Mouse (Mus musculus): ENCODE measurements around the gene Cep170b. TPM values are rescaled to one million over a fixed set of nuclear protein-coding genes. Genes with fewer than 3 reads are reported as not detected.

The Cep170b gene
- polyA plus RNA-seq, 1 experiment: 28.8 TPM

DNA sequence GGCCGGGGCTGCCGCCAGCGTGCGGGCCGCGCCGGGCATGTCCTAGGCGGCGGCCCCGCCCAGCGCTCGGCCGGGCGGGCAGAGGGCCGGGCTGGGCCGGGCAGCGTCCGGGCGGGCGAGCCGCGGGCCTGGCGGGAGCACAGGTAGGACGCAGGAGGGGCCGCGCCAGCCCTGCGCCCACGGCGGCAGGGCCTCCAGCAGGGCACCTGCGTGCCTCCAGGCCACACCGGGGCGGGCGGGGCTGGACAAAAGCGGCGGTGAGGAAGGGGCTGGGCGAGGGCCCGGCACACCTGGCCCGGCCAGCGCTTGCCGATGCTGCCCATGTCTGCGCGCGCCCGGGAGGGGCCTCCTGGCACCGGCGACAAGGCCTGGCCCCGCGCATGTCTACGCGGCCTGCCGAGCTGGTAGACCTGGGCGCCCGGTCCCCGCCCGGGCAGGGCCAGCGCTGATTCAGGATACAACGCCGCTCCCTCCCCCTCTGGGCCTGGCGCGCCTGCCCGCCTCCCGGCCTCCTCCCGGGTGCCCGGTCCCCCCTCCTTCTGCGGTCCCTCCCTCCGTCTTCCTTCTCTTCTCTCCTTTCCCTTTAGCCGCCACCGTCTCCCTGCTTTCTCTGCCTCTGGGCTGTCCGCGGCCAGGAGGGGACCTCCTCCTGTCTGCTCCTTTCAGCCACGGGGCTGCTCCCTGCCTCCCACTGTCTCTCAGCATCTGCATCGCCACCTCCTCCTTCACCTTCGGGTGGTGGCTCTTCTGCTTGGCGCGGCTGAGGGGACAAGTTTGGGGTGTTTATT is 2.2 kb downstream of the Cep170b start:
- Histone ChIP-seq H3K36me3 (ENCODE audit: control insufficient read depth, insufficient read depth, low read length) (no peaks in the 10 kb centered on the region), H3K27me3 (ENCODE audit: control insufficient read depth, insufficient read depth, low read length) (no peaks in the 10 kb centered on the region), H3K4me1 (ENCODE audit: control insufficient read depth, insufficient read depth, low read length) (peaks cover 15% of the 10 kb centered on the region), H3K4me3 (ENCODE audit: control insufficient read depth, low read depth, low read length) (peak overlapping the region; percentile 87), H3K27ac (ENCODE audit: control insufficient read depth, insufficient read depth, low read depth, low read length) (no peak overlapping the region)
- TF ChIP-seq CTCF (IDR thresholded peaks at IDR 0.05; ENCODE audit: control insufficient read depth, insufficient read depth, insufficient replicate concordance, low read depth, low read length): no peak
- no peak for TF ChIP-seq POLR2A (IDR thresholded peaks at IDR 0.05; ENCODE audit: control insufficient read depth, low read depth, low read length)

GRCm38 (mm10) chr12:112723028-112723330 is 2.7 kb downstream of the Cep170b start:
- Histone ChIP-seq H3K4me1 (ENCODE audit: control insufficient read depth, insufficient read depth, low read length) (peaks cover 15% of the 10 kb centered on the region), H3K27me3 (ENCODE audit: control insufficient read depth, insufficient read depth, low read length) (no peaks in the 10 kb centered on the region), H3K36me3 (ENCODE audit: control insufficient read depth, insufficient read depth, low read length) (no peaks in the 10 kb centered on the region), H3K4me3 (ENCODE audit: control insufficient read depth, low read depth, low read length) (peak overlapping the region; percentile 87), H3K27ac (ENCODE audit: control insufficient read depth, insufficient read depth, low read depth, low read length) (no peak overlapping the region)
- TF ChIP-seq CTCF (IDR thresholded peaks at IDR 0.05; ENCODE audit: control insufficient read depth, insufficient read depth, insufficient replicate concordance, low read depth, low read length) (no peak), POLR2A (IDR thresholded peaks at IDR 0.05; ENCODE audit: control insufficient read depth, low read depth, low read length) (no peak)

DNA sequence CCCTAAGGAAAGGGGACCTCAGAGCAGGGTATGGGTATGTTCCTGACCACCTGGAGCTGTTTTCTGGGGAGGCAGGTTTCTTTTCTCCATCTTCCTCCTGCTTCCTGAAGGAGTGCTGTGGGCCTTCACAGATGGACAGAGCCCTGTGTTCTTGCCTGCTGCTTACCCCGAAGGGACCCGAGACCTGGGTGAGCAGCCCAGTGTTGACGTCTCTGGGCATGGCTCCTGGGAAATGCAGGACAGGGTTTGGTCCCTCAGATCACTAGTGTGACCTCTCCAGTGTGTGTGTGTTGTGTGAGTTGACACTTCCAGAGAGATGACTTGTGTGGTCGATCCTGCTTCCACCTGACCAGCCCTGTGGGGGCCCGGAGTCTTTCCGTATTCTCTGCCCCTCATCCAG is 3.2 kb downstream of the Cep170b start:
- Histone ChIP-seq H3K27ac (ENCODE audit: control insufficient read depth, insufficient read depth, low read depth, low read length) (no peak overlapping the region), H3K27me3 (ENCODE audit: control insufficient read depth, insufficient read depth, low read length) (no peaks in the 10 kb centered on the region), H3K4me1 (ENCODE audit: control insufficient read depth, insufficient read depth, low read length) (peaks cover 15% of the 10 kb centered on the region), H3K4me3 (ENCODE audit: control insufficient read depth, low read depth, low read length) (no peak overlapping the region), H3K36me3 (ENCODE audit: control insufficient read depth, insufficient read depth, low read length) (no peaks in the 10 kb centered on the region)
- no peak for TF ChIP-seq POLR2A (IDR thresholded peaks at IDR 0.05; ENCODE audit: control insufficient read depth, low read depth, low read length)
- no peak for TF ChIP-seq CTCF (IDR thresholded peaks at IDR 0.05; ENCODE audit: control insufficient read depth, insufficient read depth, insufficient replicate concordance, low read depth, low read length)

DNA sequence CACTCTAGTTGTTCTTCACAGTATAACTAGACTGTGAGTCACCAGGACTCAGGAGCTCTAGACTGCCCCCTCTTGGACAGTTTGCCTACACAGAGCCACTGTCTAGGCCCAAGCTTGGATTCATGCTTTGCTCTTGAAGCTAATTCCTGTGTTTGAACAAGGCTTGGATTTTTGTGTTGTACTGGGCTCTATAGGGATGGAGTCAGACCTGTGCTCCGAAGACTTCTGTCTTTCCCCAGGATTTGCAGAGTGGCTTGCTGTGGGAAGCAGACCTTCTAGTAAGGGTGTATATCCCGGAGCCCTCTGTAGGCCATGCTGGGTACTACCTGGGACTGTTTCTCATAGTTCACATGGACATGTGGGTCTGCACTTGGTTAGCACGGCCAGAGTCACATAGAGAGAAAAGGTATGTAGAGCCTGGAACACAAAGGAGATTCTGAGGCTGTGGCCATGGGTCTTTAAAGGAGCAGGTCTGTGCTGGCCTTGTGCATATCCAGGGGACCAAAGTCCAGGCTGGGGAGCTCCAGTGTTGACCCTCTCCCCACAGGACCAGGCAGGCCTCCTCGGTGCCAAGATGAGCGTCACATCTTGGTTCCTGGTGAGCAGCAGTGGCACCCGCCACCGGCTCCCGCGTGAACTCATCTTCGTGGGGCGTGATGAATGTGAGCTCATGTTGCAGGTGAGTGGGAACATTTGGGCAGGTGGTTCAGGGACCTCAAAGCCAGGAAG is 4.0 kb downstream of the Cep170b start:
- Histone ChIP-seq H3K4me3 (ENCODE audit: control insufficient read depth, low read depth, low read length) (no peak overlapping the region), H3K36me3 (ENCODE audit: control insufficient read depth, insufficient read depth, low read length) (no peaks in the 10 kb centered on the region), H3K27ac (ENCODE audit: control insufficient read depth, insufficient read depth, low read depth, low read length) (no peak overlapping the region), H3K27me3 (ENCODE audit: control insufficient read depth, insufficient read depth, low read length) (no peaks in the 10 kb centered on the region), H3K4me1 (ENCODE audit: control insufficient read depth, insufficient read depth, low read length) (peaks cover 15% of the 10 kb centered on the region)
- TF ChIP-seq POLR2A (IDR thresholded peaks at IDR 0.05; ENCODE audit: control insufficient read depth, low read depth, low read length) (no peak), CTCF (IDR thresholded peaks at IDR 0.05; ENCODE audit: control insufficient read depth, insufficient read depth, insufficient replicate concordance, low read depth, low read length) (peak; percentile 28; the same call in 1 of the 2 replicates)

DNA sequence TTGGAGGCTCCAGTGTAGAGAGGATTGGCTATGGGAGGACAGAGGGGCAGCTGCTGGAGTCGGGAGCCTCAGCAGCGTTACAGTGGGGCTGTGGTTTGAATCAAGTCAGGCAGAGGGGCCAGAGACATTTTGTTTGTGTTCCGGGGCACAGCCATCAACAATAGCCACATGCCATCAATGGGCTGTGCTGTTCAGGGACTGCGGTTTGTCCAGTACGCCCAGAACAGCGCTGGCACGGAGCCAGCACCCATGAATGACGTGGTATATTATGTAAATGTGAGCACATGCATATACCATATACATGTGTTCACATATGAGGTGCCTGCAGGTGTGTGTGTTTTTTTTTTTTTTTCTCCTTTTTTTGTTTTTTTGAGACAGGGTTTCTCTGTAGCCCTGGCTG is 7.5 kb downstream of the Cep170b start:
- H3K36me3 ChIP-seq (ENCODE audit: control insufficient read depth, insufficient read depth, low read length): no peaks in the 10 kb centered on the region
- no peak for TF ChIP-seq CTCF (IDR thresholded peaks at IDR 0.05; ENCODE audit: control insufficient read depth, insufficient read depth, insufficient replicate concordance, low read depth, low read length)
- no peak for TF ChIP-seq POLR2A (IDR thresholded peaks at IDR 0.05; ENCODE audit: control insufficient read depth, low read depth, low read length)
- peaks cover 4% of the 10 kb centered on the region for H3K4me1 ChIP-seq (ENCODE audit: control insufficient read depth, insufficient read depth, low read length)
- no peaks in the 10 kb centered on the region for H3K27me3 ChIP-seq (ENCODE audit: control insufficient read depth, insufficient read depth, low read length)
- no peak overlapping the region for H3K27ac ChIP-seq (ENCODE audit: control insufficient read depth, insufficient read depth, low read depth, low read length)
- no peak overlapping the region for H3K4me3 ChIP-seq (ENCODE audit: control insufficient read depth, low read depth, low read length)

- H3K4me1 ChIP-seq (ENCODE audit: control insufficient read depth, insufficient read depth, low read length): no peaks in the 10 kb centered on the region
- H3K27me3 ChIP-seq (ENCODE audit: control insufficient read depth, insufficient read depth, low read length): no peaks in the 10 kb centered on the region
- H3K4me3 ChIP-seq (ENCODE audit: control insufficient read depth, low read depth, low read length): no peak overlapping the region
- no peak overlapping the region for H3K27ac ChIP-seq (ENCODE audit: control insufficient read depth, insufficient read depth, low read depth, low read length)
- TF ChIP-seq CTCF (IDR thresholded peaks at IDR 0.05; ENCODE audit: control insufficient read depth, insufficient read depth, insufficient replicate concordance, low read depth, low read length) (no peak), POLR2A (IDR thresholded peaks at IDR 0.05; ENCODE audit: control insufficient read depth, low read depth, low read length) (no peak)
- H3K36me3 ChIP-seq (ENCODE audit: control insufficient read depth, insufficient read depth, low read length): no peaks in the 10 kb centered on the region
These were observed 10.6 kb downstream of the Cep170b start for GRCm38 (mm10) chr12:112730808-112731207.

DNA sequence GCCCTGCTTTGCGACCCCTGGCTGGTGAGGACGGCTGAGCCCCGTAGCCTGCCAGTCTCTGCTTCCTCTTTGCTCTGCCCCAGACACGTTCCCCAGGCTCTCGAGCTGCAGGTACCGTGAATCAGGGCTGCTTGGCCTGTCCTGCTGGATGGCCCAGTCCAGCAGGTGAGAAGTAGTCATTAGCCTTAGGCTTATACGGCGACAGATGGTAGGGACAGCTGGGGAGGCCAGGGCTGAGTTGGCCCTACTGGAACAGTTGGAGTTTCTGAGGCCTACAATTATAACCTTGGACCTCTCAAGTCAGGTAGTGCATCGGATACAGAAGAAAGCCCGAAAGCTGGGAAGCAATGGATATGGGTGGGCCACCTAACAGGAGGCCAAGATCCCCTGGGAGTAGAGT is 12.3 kb downstream of the Cep170b start:
- Histone ChIP-seq H3K36me3 (ENCODE audit: control insufficient read depth, insufficient read depth, low read length) (no peaks in the 10 kb centered on the region), H3K27me3 (ENCODE audit: control insufficient read depth, insufficient read depth, low read length) (no peaks in the 10 kb centered on the region), H3K4me1 (ENCODE audit: control insufficient read depth, insufficient read depth, low read length) (no peaks in the 10 kb centered on the region), H3K27ac (ENCODE audit: control insufficient read depth, insufficient read depth, low read depth, low read length) (no peak overlapping the region), H3K4me3 (ENCODE audit: control insufficient read depth, low read depth, low read length) (no peak overlapping the region)
- TF ChIP-seq CTCF (IDR thresholded peaks at IDR 0.05; ENCODE audit: control insufficient read depth, insufficient read depth, insufficient replicate concordance, low read depth, low read length) (no peak), POLR2A (IDR thresholded peaks at IDR 0.05; ENCODE audit: control insufficient read depth, low read depth, low read length) (no peak)

Measured in testis, adult 2 months (tissue).